ENCODE assay signal across 14 mouse cellular contexts in the genomic region with DNA sequence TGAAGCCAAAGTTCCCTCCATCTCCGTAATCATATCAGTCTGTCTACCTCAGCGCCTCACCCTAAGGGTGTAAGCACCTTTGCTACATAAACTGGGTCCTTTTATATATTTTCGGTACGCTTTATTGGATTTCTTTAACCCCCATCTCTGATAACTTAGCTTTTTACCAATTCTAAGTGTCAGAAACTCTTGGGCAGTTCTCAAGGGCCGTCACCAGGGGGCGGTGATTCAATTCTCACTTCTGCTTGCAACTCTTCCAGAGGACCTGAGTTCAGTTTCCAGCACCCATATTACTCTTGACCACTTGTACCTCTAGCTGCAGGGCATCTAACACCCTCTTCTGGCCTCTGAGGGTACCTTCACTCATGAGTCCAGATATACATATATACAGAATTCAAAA.
DNase-seq lines count a peak whose midpoint lies in the region; ATAC-seq and TF ChIP-seq lines count a peak whose summit lies in the region.
"Had no signal": no experiment of that assay in that cellular context is flagged by ENCODE, and none has a peak within 500 bp of the region (broad histone marks: within the 10 kb centered on the region; RNA-seq: fewer than 3 reads in every experiment).

No protein-coding gene starts in this region.

- no peaks in the 10 kb centered on the region for H3K4me1 ChIP-seq in liver, adult 2 months (ENCODE audit: control insufficient read depth, insufficient read depth, low read length)
- no peaks in the 10 kb centered on the region for H3K4me1 ChIP-seq in liver, embryonic 12.5 days
- H3K4me1 ChIP-seq: embryonic facial prominence, embryonic 13.5 days; forebrain, embryonic 15.5 days; limb, embryonic 13.5 days; stomach, embryonic 15.5 days had no signal

- H3K9me3 ChIP-seq in liver, embryonic 12.5 days (replicated peaks): 0 out of 2 replicates have a peak, but pooled peaks cover 5% of the 10 kb centered on the region
- H3K9me3 ChIP-seq: embryonic facial prominence, embryonic 13.5 days; forebrain, embryonic 15.5 days; limb, embryonic 13.5 days; stomach, embryonic 15.5 days had no signal

- H3K9ac ChIP-seq in liver, adult 2 months (ENCODE audit: low read depth, low read length): no peak overlapping the region
- no peak overlapping the region for H3K9ac ChIP-seq in liver, embryonic 12.5 days
- H3K9ac ChIP-seq: embryonic facial prominence, embryonic 13.5 days; forebrain, embryonic 15.5 days; limb, embryonic 13.5 days; stomach, embryonic 15.5 days had no signal

- WGBS in liver, adult 2 months: 61% methylated on average over 6 of the region's 6 CpGs
- WGBS in liver, embryonic 12.5 days (ENCODE audit: insufficient replicate concordance): 54% methylated on average over 6 of the region's 6 CpGs

- no peak for TF ChIP-seq POLR2A in liver, adult 2 months (IDR thresholded peaks at IDR 0.05; ENCODE audit: extremely low read depth, insufficient read depth, low read length)

- peak; percentile 34; the same call in 1 of the 2 replicates for TF ChIP-seq CTCF in gastrocnemius, adult 2 months (IDR thresholded peaks at IDR 0.05)
- TF ChIP-seq CTCF in liver, adult 2 months (IDR thresholded peaks at IDR 0.05; ENCODE audit: low read depth, low read length): peak; percentile 55

- H3K4me2 ChIP-seq in liver, embryonic 12.5 days: no peak overlapping the region
- H3K4me2 ChIP-seq: embryonic facial prominence, embryonic 13.5 days; forebrain, embryonic 15.5 days; limb, embryonic 13.5 days; stomach, embryonic 15.5 days had no signal

- DNase-seq in gastrocnemius, adult 2 months: no peak
- DNase-seq in gastrocnemius, postnatal 36 days: no peak
- DNase-seq in liver, adult 2 months (ENCODE audit: extremely low read depth, low read depth, low spot score): peak; percentile 11
- DNase-seq in ES-CJ7 (ENCODE audit: low read depth, low spot score): peak; percentile 50
- DNase-seq in c-Kit-positive CD71-negative TER-119-negative erythroid progenitor cells, embryonic 14.5 days (ENCODE audit: low read depth): peak; percentile 1
- DNase-seq in frontal cortex, postnatal 10 days (ENCODE audit: low spot score in 2 of 2): no peak
- DNase-seq in frontal cortex, postnatal 36 days (ENCODE audit: low spot score in 2 of 2): no peak
- DNase-seq: cerebellum, adult 8-10 months had no signal

- H3K27me3 ChIP-seq in liver, adult 2 months (ENCODE audit: control insufficient read depth, insufficient read depth, low read length): no peaks in the 10 kb centered on the region
- no peaks in the 10 kb centered on the region for H3K27me3 ChIP-seq in liver, embryonic 12.5 days (replicated peaks)
- H3K27me3 ChIP-seq: embryonic facial prominence, embryonic 13.5 days; forebrain, embryonic 15.5 days; limb, embryonic 13.5 days; stomach, embryonic 15.5 days had no signal

- H3K36me3 ChIP-seq in liver, adult 2 months (ENCODE audit: control insufficient read depth, insufficient read depth, low read length): no peaks in the 10 kb centered on the region
- H3K36me3 ChIP-seq in liver, embryonic 12.5 days: no peaks in the 10 kb centered on the region
- H3K36me3 ChIP-seq: embryonic facial prominence, embryonic 13.5 days; forebrain, embryonic 15.5 days; limb, embryonic 13.5 days; stomach, embryonic 15.5 days had no signal

- H3K79me2 ChIP-seq in liver, adult 2 months (ENCODE audit: control insufficient read depth, insufficient read depth, low read length): no peaks in the 10 kb centered on the region

- H3K4me3 ChIP-seq in gastrocnemius, adult 2 months: no peak overlapping the region
- H3K4me3 ChIP-seq in liver, adult 2 months (ENCODE audit: insufficient read depth, low read depth, low read length): no peak overlapping the region
- H3K4me3 ChIP-seq in liver, embryonic 12.5 days: no peak overlapping the region
- H3K4me3 ChIP-seq: embryonic facial prominence, embryonic 13.5 days; forebrain, embryonic 15.5 days; limb, embryonic 13.5 days; stomach, embryonic 15.5 days had no signal

- no peak for ATAC-seq in liver, embryonic 12.5 days
- ATAC-seq: forebrain, embryonic 15.5 days; inflammation-experienced regulatory T-cells, adult 6 months had no signal

- no peak overlapping the region for H3K27ac ChIP-seq in gastrocnemius, adult 2 months
- no peak overlapping the region for H3K27ac ChIP-seq in liver, adult 2 months (replicated peaks; ENCODE audit: insufficient read depth, low read depth, low read length)
- no peak overlapping the region for H3K27ac ChIP-seq in liver, embryonic 12.5 days
- H3K27ac ChIP-seq: embryonic facial prominence, embryonic 13.5 days; forebrain, embryonic 15.5 days; limb, embryonic 13.5 days; stomach, embryonic 15.5 days had no signal

- intact Hi-C loops in gastrocnemius, adult 2 months (cut with DNase I): no loop called here
- intact Hi-C loops in gastrocnemius, postnatal 36 days (cut with DNase I): no loop called here

Comparison
In these comparisons a context has a peak if more than half of its experiments do, and no peak if none do; other contexts are left out.
1. DNase-seq: peak in liver, adult 2 months (single experiment), ES-CJ7 (single experiment) and c-Kit-positive CD71-negative TER-119-negative erythroid progenitor cells, embryonic 14.5 days (single experiment); none in gastrocnemius, adult 2 months (single experiment), gastrocnemius, postnatal 36 days (0 of 2), frontal cortex, postnatal 10 days (0 of 2) and frontal cortex, postnatal 36 days (0 of 2).